Mouse (Mus musculus) forebrain, embryonic 14.5 days (tissue): ENCODE results near the gene Kcnj14. TPM values are rescaled to one million over a fixed set of nuclear protein-coding genes. Genes with fewer than 3 reads are reported as not detected.

Experiments
- ATAC-seq: fragments of 200-750 bp; cut with Nextera tagmentation; 2 replicates; pipeline ENCODE4 v1.8.0; 2017; ENCODE audit warnings: mild to moderate bottlenecking, moderate library complexity
- DNase-seq: peaks from one replicate; pipeline ENCODE4 v3.0.0-alpha.2; 2015; ENCODE audit warnings: low spot score
- H3K27ac ChIP-seq: fragments of 300-500 bp; sonication (generic); 2 replicates; pipeline ENCODE4 v1.5.1; 2014; ENCODE audit warnings: low read depth, mild to moderate bottlenecking, control low read depth, low read length, moderate library complexity
- H3K27me3 ChIP-seq: fragments of 300-500 bp; sonication (generic); replicated peaks from 2 replicates; pipeline ENCODE4 v1.6.1; 2014; ENCODE audit warnings: low read length, control low read depth, mixed read lengths; ENCODE audit not compliant: control insufficient read depth, insufficient read depth
- H3K36me3 ChIP-seq: fragments of 300-500 bp; sonication (generic); 2 replicates; pipeline ENCODE4 v1.6.1; 2014; ENCODE audit warnings: low read length, control low read depth; ENCODE audit not compliant: control insufficient read depth, insufficient read depth
- H3K4me1 ChIP-seq: fragments of 300-500 bp; sonication (generic); 2 replicates; pipeline ENCODE4 v1.6.1; 2014; ENCODE audit warnings: antibody characterized with exemption, low read length, control low read depth; ENCODE audit not compliant: control insufficient read depth, insufficient read depth
- H3K4me2 ChIP-seq: fragments of 300-500 bp; sonication (generic); 2 replicates; pipeline ENCODE4 v1.6.1; 2014; ENCODE audit warnings: mild to moderate bottlenecking, control low read depth, low read length
- H3K4me3 ChIP-seq: fragments of 300-500 bp; sonication (generic); 2 replicates; pipeline ENCODE4 v1.5.1; 2014; ENCODE audit warnings: low read depth, low read length, control low read depth
- H3K9ac ChIP-seq: fragments of 300-500 bp; sonication (generic); 2 replicates; pipeline ENCODE4 v1.6.1; 2014; ENCODE audit warnings: mild to moderate bottlenecking, low read length, control low read depth, moderate library complexity
- H3K9me3 ChIP-seq: fragments of 300-500 bp; sonication (generic); replicated peaks from 2 replicates; pipeline ENCODE4 v1.6.1; 2016; ENCODE audit warnings: low read length, control low read depth, mixed read lengths; ENCODE audit not compliant: control insufficient read depth
- WGBS: fragments of 180-500 bp; shearing (Covaris S2); extraction: QIAGEN DNeasy Blood & Tissue Kit; methylation state at CpG from one replicate; pipeline ENCODE4 v1.1.7; 2014; 5-methylcytosine and 5-hydroxymethylcytosine counted together
- polyA plus RNA-seq: library from polyadenylated mRNA; unstranded; fragments of >200 nt; fragmentation: Nextera tagmentation; extraction: Ambion mirVana; gene quantifications from 2 replicates; pipeline ENCODE4 v1.2.1, GENCODE M21; 2014

Gene Kcnj14
- polyA plus RNA-seq, 1 experiment from 2014 or later = 0.41 TPM

DNA sequence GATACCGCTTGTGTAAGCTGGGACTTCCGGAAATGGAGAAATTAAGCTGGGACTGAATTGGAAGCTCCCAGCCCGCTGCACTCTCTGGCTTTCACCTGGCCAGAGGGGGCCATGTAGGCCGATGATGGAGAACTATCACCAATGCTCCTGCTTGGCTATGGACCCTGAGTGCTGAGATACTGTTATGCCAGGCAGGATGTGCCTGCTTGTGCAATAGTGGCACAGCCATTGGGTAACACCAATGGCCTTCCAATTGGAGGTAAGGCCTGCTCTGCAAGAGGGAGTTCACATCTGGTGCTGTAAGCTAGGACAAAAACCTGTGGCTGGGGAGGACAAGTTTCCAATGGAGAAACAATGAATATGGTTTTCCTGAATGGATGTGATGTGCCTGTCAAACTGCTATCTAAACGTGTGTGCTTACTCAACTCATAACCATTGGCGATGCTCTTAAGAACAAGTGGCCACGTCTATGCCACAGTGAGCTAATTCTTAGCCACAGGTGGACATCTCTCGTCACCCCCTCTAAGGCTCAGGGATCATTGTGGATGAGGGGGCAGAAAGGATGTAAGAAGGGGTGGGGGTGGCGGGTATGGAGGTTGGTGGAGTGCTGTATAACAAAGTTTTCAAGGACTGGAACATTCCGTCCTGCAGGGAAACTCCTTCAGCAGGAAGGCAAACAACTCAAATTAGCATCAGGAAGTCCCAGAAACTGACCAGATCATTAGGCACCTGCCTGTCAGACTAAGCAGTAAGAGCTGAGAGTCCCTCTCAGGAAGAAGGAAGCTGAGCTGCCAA lies 18.6 kb upstream of the Kcnj14 start:
- ATAC-seq = no peak
- Histone ChIP-seq H3K36me3 (no peaks in the 10 kb centered on the region), H3K4me1 (no peaks in the 10 kb centered on the region), H3K4me3 (no peak overlapping the region), H3K4me2 (no peak overlapping the region), H3K27ac (no peak overlapping the region), H3K27me3 (no peaks in the 10 kb centered on the region), H3K9me3 (no peaks in the 10 kb centered on the region), H3K9ac (no peak overlapping the region)
- WGBS = 90% methylated on average over 10 of the region's 10 CpGs
- no peak for DNase-seq

DNA sequence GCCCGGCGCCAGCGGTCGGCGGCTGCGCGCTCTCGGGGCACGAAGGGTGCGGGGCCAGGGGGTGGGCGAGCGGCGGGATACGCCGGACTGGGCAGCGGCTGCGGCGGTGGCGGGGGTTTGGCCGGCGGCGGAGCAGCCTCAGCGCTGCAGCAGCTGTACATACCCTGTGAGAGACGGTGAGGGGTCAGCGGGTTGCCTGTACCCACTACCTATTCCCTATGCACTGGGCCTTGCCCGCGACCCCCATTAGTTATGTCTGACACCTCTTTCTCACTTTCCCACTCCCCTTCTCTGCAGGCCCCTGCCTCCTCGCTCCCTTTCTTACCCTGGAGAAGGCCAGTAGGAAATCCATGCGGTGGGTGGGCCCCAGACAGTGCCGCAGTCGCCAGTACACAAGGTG lies 9.3 kb upstream of the Kcnj14 start:
- 6% methylated on average over 9 of the region's 31 CpGs for WGBS
- H3K4me1 ChIP-seq = peaks cover 10% of the 10 kb centered on the region
- DNase-seq (no peak), ATAC-seq (no peak)
- H3K4me2 ChIP-seq = peak overlapping the region; percentile 40
- H3K9ac ChIP-seq = peak overlapping the region; percentile 21; the same call in 1 of the 2 replicates
- peaks cover 2% of the 10 kb centered on the region; the same call in 1 of the 2 replicates for H3K36me3 ChIP-seq
- peak overlapping the region; percentile 24 for H3K4me3 ChIP-seq
- no peaks in the 10 kb centered on the region for H3K9me3 ChIP-seq
- H3K27ac ChIP-seq = no peak overlapping the region
- H3K27me3 ChIP-seq = peaks cover 44% of the 10 kb centered on the region

DNA sequence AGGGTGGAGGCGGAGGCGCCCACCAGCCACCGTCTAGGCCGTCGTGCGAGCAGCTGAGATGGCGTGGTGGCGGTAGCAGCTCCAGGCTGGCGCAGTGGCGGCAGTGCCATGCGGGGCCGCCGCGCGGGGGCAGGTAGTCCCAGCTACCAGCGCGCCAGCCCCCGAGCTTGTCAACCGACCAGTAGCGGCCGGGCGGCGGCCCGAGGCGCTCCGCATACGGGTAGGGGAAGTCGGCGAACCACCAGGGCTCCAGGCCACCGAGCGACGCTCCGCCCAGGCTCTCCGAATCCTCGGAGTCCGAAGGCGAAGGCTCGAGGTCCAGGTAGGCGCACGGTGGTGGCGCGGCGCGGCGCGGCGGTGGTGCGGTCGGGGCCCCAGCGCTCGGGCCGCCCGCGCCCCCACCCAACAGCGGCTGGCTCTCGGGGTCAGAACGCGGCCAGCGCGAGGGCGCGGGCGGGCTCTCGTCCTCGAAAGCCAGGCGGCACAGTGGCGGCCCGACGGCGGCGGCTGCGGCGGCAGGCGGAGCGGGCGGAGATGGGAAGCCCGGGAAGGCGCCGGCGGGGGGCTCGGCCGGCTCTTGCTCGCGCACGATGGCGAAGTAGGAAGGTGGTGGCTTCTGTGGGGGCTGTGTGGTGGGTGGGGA lies 8.7 kb upstream of the Kcnj14 start:
- WGBS = 1% methylated on average over 60 of the region's 86 CpGs
- H3K4me1 ChIP-seq = peaks cover 10% of the 10 kb centered on the region
- peak overlapping the region; percentile 40 for H3K4me2 ChIP-seq
- DNase-seq (no peak), ATAC-seq (no peak)
- H3K27ac ChIP-seq = no peak overlapping the region
- peaks cover 8% of the 10 kb centered on the region for H3K36me3 ChIP-seq
- no peaks in the 10 kb centered on the region for H3K9me3 ChIP-seq
- H3K9ac ChIP-seq = peak overlapping the region; percentile 35; the same call in 1 of the 2 replicates
- H3K4me3 ChIP-seq = peak overlapping the region; percentile 24
- H3K27me3 ChIP-seq = peaks cover 44% of the 10 kb centered on the region

DNA sequence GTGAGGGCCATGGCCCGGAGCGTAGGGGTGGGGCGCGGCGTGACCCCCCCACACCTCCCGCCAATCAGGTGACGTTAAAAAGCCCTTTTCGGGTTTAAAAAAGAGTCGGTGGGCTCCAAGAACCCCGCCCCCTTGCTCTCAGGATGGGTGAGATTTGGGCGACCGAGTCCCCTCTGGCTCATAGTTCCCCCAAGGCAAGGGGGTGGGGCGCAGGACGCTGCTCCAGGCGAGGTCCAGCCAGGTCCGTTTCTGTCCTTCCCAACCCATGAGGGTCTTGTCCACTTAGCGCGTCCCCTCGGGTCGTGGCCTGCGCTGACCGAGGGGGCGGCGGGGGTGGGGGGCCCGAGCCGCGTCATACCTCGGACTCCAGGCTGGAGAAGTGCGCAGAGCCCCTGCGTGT lies 7.8 kb upstream of the Kcnj14 start:
- no peaks in the 10 kb centered on the region for H3K9me3 ChIP-seq
- 15% methylated on average over 30 of the region's 30 CpGs for WGBS
- peak overlapping the region; percentile 40 for H3K4me2 ChIP-seq
- H3K36me3 ChIP-seq = peaks cover 17% of the 10 kb centered on the region
- ATAC-seq = no peak
- DNase-seq = no peak
- peaks cover 10% of the 10 kb centered on the region for H3K4me1 ChIP-seq
- no peak overlapping the region for H3K27ac ChIP-seq
- peaks cover 44% of the 10 kb centered on the region for H3K27me3 ChIP-seq
- no peak overlapping the region for H3K9ac ChIP-seq
- peak overlapping the region; percentile 24 for H3K4me3 ChIP-seq

DNA sequence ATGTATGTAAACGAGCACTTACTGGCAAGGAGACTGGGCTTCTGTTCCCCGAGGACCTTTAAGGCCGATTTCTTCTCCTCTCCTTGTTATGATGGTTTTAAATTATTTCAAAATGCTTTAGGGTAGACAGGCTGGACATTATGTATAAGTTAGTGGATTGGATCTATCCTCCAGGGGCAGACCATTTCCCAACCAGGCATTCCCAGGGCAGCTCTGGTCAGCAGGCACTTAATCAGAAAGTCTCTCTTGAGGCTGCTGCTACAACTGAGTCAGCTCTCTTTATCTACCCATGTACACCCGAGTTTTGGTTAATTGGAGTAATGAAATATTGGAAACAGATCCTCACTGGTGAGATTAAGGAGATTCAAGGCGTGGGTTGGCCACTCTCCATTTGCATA lies 6.5 kb upstream of the Kcnj14 start:
- 23% methylated on average over 5 of the region's 5 CpGs for WGBS
- H3K4me2 ChIP-seq = peak overlapping the region; percentile 76
- ATAC-seq (no peak; the same call in 1 of the 2 replicates), DNase-seq (no peak)
- H3K27ac ChIP-seq = peak overlapping the region; percentile 75; the same call in 1 of the 2 replicates
- no peaks in the 10 kb centered on the region for H3K9me3 ChIP-seq
- peaks cover 10% of the 10 kb centered on the region for H3K4me1 ChIP-seq
- peaks cover 44% of the 10 kb centered on the region for H3K27me3 ChIP-seq
- peak overlapping the region; percentile 75 for H3K4me3 ChIP-seq
- peaks cover 30% of the 10 kb centered on the region for H3K36me3 ChIP-seq
- peak overlapping the region; percentile 62 for H3K9ac ChIP-seq

DNA sequence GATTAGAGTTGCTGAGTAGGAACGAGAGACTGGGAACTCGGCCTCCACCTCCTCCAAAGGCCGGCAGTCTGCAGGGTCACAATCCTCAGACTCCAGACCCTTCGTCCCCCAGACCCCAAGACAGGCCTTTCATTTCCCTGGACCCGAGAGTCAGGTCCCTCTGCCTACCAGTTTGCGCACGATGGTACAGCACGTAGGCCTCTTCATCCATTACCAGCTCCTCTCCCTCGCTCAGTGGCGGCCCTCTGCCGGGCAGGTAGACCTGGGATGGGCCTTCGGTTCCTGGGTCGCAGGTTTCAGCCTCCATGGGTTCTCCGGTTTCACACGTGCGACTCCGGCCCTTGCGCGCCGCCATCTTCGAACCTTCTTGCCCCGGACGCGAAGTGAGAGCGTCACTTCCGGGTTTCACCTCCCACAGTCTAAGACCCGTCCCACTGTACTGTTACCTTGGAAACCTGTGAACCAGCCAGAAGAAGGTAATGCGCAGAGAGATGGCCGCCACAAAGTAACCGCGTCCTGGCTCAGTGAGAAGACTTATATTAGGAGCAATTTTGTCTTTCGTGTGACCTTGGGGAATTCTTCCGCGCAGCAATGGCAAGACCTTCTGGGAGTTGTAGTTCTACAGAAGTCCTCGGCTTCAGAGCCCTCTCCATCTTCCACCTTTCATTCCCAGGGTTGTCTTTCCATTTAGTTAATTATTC lies 6.0 kb upstream of the Kcnj14 start, which contains the start of gene Grwd1:
Gene Grwd1, minus strand, starts transcription at position 518 of the 701 bp plus-strand sequence.
- H3K9ac ChIP-seq = peak within 1 kb of the TSS; percentile 62
- H3K9me3 ChIP-seq = no peaks in the 10 kb centered on the region
- DNase-seq (peak; percentile 97), ATAC-seq (peak; percentile 92)
- peak within 1 kb of the TSS; percentile 75; the same call in 1 of the 2 replicates for H3K27ac ChIP-seq
- peaks cover 41% of the 10 kb centered on the region for H3K27me3 ChIP-seq
- peak within 1 kb of the TSS; percentile 75 for H3K4me3 ChIP-seq
- H3K4me1 ChIP-seq = peaks cover 10% of the 10 kb centered on the region
- WGBS = under 1% methylated on average over 35 of the region's 35 CpGs
- peak within 1 kb of the TSS; percentile 76 for H3K4me2 ChIP-seq
- peaks cover 35% of the 10 kb centered on the region for H3K36me3 ChIP-seq

DNA sequence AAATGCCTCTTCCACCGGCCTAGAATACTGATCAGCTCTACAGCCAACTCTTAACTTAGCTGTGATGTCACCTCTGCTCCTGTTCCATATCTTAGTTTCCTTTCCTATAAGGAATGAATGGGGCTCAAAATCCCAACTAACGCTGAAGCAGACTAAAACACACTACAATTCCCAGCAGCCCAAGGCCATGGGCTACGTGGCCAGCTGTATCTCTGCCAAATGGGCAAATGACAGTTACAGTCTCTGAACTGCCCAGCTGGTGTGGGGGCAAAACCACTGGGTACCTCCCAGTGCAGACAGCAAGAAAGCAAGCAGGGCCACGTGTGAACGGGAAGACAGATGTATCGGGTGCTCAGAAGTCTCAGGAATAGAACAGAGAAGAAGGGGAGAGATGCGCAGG lies 2.0 kb upstream of the Kcnj14 start:
- no peak overlapping the region for H3K4me2 ChIP-seq
- DNase-seq (no peak), ATAC-seq (no peak)
- H3K4me3 ChIP-seq = no peak overlapping the region
- H3K9ac ChIP-seq = no peak overlapping the region
- peaks cover 2% of the 10 kb centered on the region for H3K27me3 ChIP-seq
- peaks cover 56% of the 10 kb centered on the region for H3K36me3 ChIP-seq
- H3K9me3 ChIP-seq = no peaks in the 10 kb centered on the region
- peaks cover 10% of the 10 kb centered on the region for H3K4me1 ChIP-seq
- 87% methylated on average over 7 of the region's 7 CpGs for WGBS
- H3K27ac ChIP-seq = no peak overlapping the region

DNA sequence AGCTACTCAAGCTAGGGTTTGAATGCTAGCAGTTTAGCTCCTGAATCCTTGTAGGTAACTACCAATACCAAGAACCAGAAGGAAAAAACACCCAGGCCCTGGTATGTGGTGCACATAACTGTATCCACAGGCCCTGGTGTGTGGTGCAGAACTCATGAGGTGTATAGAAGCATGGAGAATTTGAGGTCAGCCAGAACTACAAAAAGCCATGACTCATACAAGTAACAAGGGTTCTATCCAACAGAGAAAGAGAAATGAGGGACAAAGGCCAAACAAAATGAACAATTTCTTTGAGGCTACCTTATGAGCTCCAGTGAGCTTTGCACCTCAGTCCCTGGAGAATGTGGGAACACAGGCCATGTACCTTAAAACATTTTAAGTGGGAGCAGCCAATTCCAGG lies 3.7 kb downstream of the Kcnj14 start:
- H3K4me2 ChIP-seq = no peak overlapping the region
- DNase-seq = no peak

More for the DNA sequence above, 3.7 kb downstream of the Kcnj14 start:
- H3K4me1 ChIP-seq = no peaks in the 10 kb centered on the region
- H3K36me3 ChIP-seq = peaks cover 24% of the 10 kb centered on the region
- H3K27ac ChIP-seq = no peak overlapping the region
- H3K4me3 ChIP-seq = no peak overlapping the region
- no peak for ATAC-seq
- no peak overlapping the region for H3K9ac ChIP-seq
- H3K27me3 ChIP-seq = no peaks in the 10 kb centered on the region
- no peaks in the 10 kb centered on the region for H3K9me3 ChIP-seq
